9 mouse cellular contexts compared by ENCODE assay signal in the genomic region with DNA sequence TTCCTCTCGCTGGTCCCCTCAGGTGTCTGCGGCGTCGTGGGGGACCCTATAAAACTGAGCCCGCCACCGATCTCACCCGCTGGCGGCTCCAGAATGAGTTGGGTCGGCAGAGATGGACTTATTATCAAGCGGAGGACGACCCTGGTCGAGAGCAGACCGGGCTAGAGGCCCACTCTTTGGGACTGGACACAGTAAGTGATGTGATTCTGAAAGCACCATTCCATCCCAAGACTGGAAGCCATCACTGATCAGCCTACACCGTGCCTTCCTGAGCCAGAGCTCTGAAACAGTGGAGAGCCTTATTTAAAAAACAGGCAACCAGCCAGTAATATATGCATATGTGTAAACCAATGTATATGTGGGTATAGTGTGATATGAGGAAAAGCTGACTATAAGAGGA. TPM values are rescaled to one million over a fixed set of nuclear protein-coding genes. Genes with fewer than 3 reads are reported as not detected.
DNase-seq lines count a peak whose midpoint lies in the region; ATAC-seq lines count a peak whose summit lies in the region.
"Had no signal": no experiment of that assay in that cellular context is flagged by ENCODE, and none has a peak within 500 bp of the region (broad histone marks: within the 10 kb centered on the region; RNA-seq: fewer than 3 reads in every experiment).

No protein-coding gene starts in this region.

- peak overlapping the region; percentile 82 for H3K9ac ChIP-seq in liver, embryonic 13.5 days

- H3K27me3 ChIP-seq in erythroblast, embryonic 14.5 days (ENCODE audit: control insufficient read depth): no peaks in the 10 kb centered on the region
- H3K27me3 ChIP-seq in forebrain, embryonic 10.5 days (ENCODE audit: poor library complexity, severe bottlenecking): no peaks in the 10 kb centered on the region
- no peaks in the 10 kb centered on the region for H3K27me3 ChIP-seq in liver, embryonic 13.5 days

- DNase-seq in 3T3-L1 (ENCODE audit: low read depth, low spot score): peak; percentile 37
- no peak for DNase-seq in forebrain, embryonic 10.5 days (ENCODE audit: extremely low spot score, low spot score)
- DNase-seq in liver, embryonic 13.5 days: no peak
- no peak for DNase-seq in thymus, postnatal 14 days
- no peak for DNase-seq in cerebellum, adult 11 months

- H3K4me3 ChIP-seq in erythroblast, embryonic 14.5 days (replicated peaks): peak overlapping the region; percentile 81
- peak overlapping the region; percentile 87 for H3K4me3 ChIP-seq in forebrain, embryonic 10.5 days
- peak overlapping the region; percentile 76 for H3K4me3 ChIP-seq in liver, embryonic 13.5 days (replicated peaks)

- peaks cover 23% of the 10 kb centered on the region for H3K4me1 ChIP-seq in erythroblast, embryonic 14.5 days (ENCODE audit: control insufficient read depth)
- H3K4me1 ChIP-seq in forebrain, embryonic 10.5 days: peaks cover 36% of the 10 kb centered on the region
- H3K4me1 ChIP-seq in liver, embryonic 13.5 days (replicated peaks): peaks cover 28% of the 10 kb centered on the region

- 2% methylated on average over 14 of the region's 14 CpGs for WGBS in forebrain, embryonic 10.5 days
- WGBS in liver, embryonic 13.5 days (ENCODE audit: insufficient replicate concordance): 5% methylated on average over 14 of the region's 14 CpGs

- no peaks in the 10 kb centered on the region for H3K9me3 ChIP-seq in erythroblast, embryonic 14.5 days (ENCODE audit: control insufficient read depth, low read length)
- no peaks in the 10 kb centered on the region for H3K9me3 ChIP-seq in forebrain, embryonic 10.5 days
- no peaks in the 10 kb centered on the region for H3K9me3 ChIP-seq in liver, embryonic 13.5 days (replicated peaks)

- no peak; the same call in 1 of the 2 replicates for ATAC-seq in erythroblast, adult 5-6 weeks (replicated peaks; ENCODE audit: low FRiP score, poor library complexity, severe bottlenecking)
- ATAC-seq in liver, embryonic 13.5 days (ENCODE audit: low read depth): no peak
- ATAC-seq in erythroid progenitor cell, adult 5-6 weeks (replicated peaks; ENCODE audit: low FRiP score, poor library complexity, severe bottlenecking): no peak

- H3K36me3 ChIP-seq in erythroblast, embryonic 14.5 days (ENCODE audit: control insufficient read depth): peaks cover 34% of the 10 kb centered on the region
- H3K36me3 ChIP-seq in forebrain, embryonic 10.5 days (replicated peaks): peaks cover 44% of the 10 kb centered on the region
- H3K36me3 ChIP-seq in liver, embryonic 13.5 days: peaks cover 34% of the 10 kb centered on the region

- H3K27ac ChIP-seq in forebrain, embryonic 10.5 days: peak overlapping the region; percentile 91
- H3K27ac ChIP-seq in liver, embryonic 13.5 days: peak overlapping the region; percentile 77

- H3K4me2 ChIP-seq in liver, embryonic 13.5 days: peak overlapping the region; percentile 98

RNA-seq across cellular contexts. Expression of gene Lss, which starts 0.4 kb away (rescaled TPM):
- 0.16 and 0.21 TPM in 2 replicates for polyA plus RNA-seq in erythroblast, embryonic 14.5 days (2012)
- 1.0 TPM in 1 of 2 replicates, not detected in the other for total RNA-seq in erythroblast, adult 5-6 weeks (2015; ENCODE audit: low replicate concordance)
- 1.7 and 2.0 TPM in 2 replicates for total RNA-seq in erythroblast, adult 5-6 weeks (2017; ENCODE audit: low replicate concordance)
- polyA plus RNA-seq in forebrain, embryonic 10.5 days (2016; fragmentation: Nextera tagmentation; extraction: Ambion mirVana): 63.1 and 63.5 TPM in 2 replicates
- polyA plus RNA-seq in liver, embryonic 13.5 days (2015; fragmentation: Nextera tagmentation; extraction: Ambion mirVana): 40.5 and 49.3 TPM in 2 replicates
- 0.42 and 2.2 TPM in 2 replicates for total RNA-seq in erythroid progenitor cell, adult 5-6 weeks (2015; ENCODE audit: low replicate concordance)
- 1.2 and 2.0 TPM in 2 replicates for total RNA-seq in erythroid progenitor cell, adult 5-6 weeks (2017; ENCODE audit: low replicate concordance)

RNA-seq across cellular contexts. Expression of gene Spatc1l, which starts 30.2 kb away (rescaled TPM):
- polyA plus RNA-seq in erythroblast, embryonic 14.5 days (2012): not detected in 2 replicates
- total RNA-seq in erythroblast, adult 5-6 weeks (2015; ENCODE audit: low replicate concordance): not detected in 2 replicates
- total RNA-seq in erythroblast, adult 5-6 weeks (2017; ENCODE audit: low replicate concordance): not detected in 2 replicates
- polyA plus RNA-seq in forebrain, embryonic 10.5 days (2016; fragmentation: Nextera tagmentation; extraction: Ambion mirVana): not detected in 2 replicates
- polyA plus RNA-seq in liver, embryonic 13.5 days (2015; fragmentation: Nextera tagmentation; extraction: Ambion mirVana): not detected in 2 replicates
- total RNA-seq in erythroid progenitor cell, adult 5-6 weeks (2015; ENCODE audit: low replicate concordance): not detected in 2 replicates
- total RNA-seq in erythroid progenitor cell, adult 5-6 weeks (2017; ENCODE audit: low replicate concordance): not detected in 2 replicates
- total RNA-seq: hematopoietic stem cell, adult 5-6 weeks had no signal

RNA-seq across cellular contexts. Expression of gene Ftcd, which starts 43.6 kb away (rescaled TPM):
- polyA plus RNA-seq in erythroblast, embryonic 14.5 days (2012): not detected in 2 replicates
- total RNA-seq in erythroblast, adult 5-6 weeks (2015; ENCODE audit: low replicate concordance): not detected in 2 replicates
- total RNA-seq in erythroblast, adult 5-6 weeks (2017; ENCODE audit: low replicate concordance): not detected in 2 replicates
- not detected in 2 replicates for polyA plus RNA-seq in forebrain, embryonic 10.5 days (2016; fragmentation: Nextera tagmentation; extraction: Ambion mirVana)
- 19.1 and 22.9 TPM in 2 replicates for polyA plus RNA-seq in liver, embryonic 13.5 days (2015; fragmentation: Nextera tagmentation; extraction: Ambion mirVana)
- not detected in 2 replicates for total RNA-seq in erythroid progenitor cell, adult 5-6 weeks (2015; ENCODE audit: low replicate concordance)
- not detected in 2 replicates for total RNA-seq in erythroid progenitor cell, adult 5-6 weeks (2017; ENCODE audit: low replicate concordance)
- total RNA-seq: hematopoietic stem cell, adult 5-6 weeks had no signal

Comparison
In these comparisons a context has a peak if more than half of its experiments do, and no peak if none do; other contexts are left out.
1. RNA of gene Lss, which starts 0.4 kb away (polyA plus RNA-seq): 63.1 to 63.5 TPM in forebrain, embryonic 10.5 days and 40.5 to 49.3 TPM in liver, embryonic 13.5 days; 0.16 to 0.21 TPM in erythroblast, embryonic 14.5 days; every median in the first group is over 10 times any median in the second.
2. RNA of gene Ftcd, which starts 43.6 kb away (polyA plus RNA-seq): 19.1 to 22.9 TPM in liver, embryonic 13.5 days; not detected in forebrain, embryonic 10.5 days and not detected in erythroblast, embryonic 14.5 days; every median in the first group is over 10 times any median in the second.
3. Peak in every context shown above with its lines, with median percentiles within 50 percentile points of each other: H3K4me3 ChIP-seq.